Mouse (Mus musculus) midbrain, embryonic 12.5 days (tissue): ENCODE measurements at regions not wholly inside any gene's neighbourhood (a gene's known extent, or its start where the extent isn't known, plus 50 kb on each side); places are given as distances from the start of the nearest gene placed in this dataset.
A peak's percentile ranks its signal among the peaks of the same experiment; 100 is the strongest.
"Not testable (repeated sequence)": the region's sequence is repeated elsewhere in the genome, so short reads cannot be mapped to it uniquely, and the experiment has no call there.

ENCODE experiments used
- ATAC-seq: fragments of 200-750 bp; cut with Nextera tagmentation; 2 replicates; pipeline ENCODE4 v1.8.0; 2017; ENCODE audit warnings: low read depth, moderate TSS enrichment, moderate library complexity; ENCODE audit not compliant: low FRiP score
- H3K27ac ChIP-seq: fragments of 300-500 bp; sonication (generic); replicated peaks from 2 replicates; pipeline ENCODE4 v1.5.1; 2016; ENCODE audit warnings: mild to moderate bottlenecking
- H3K27me3 ChIP-seq: fragments of 300-500 bp; sonication (generic); 2 replicates; pipeline ENCODE4 v1.6.1; 2016; ENCODE audit warnings: mild to moderate bottlenecking
- H3K36me3 ChIP-seq: fragments of 300-500 bp; sonication (generic); 2 replicates; pipeline ENCODE4 v1.6.1; 2016
- H3K4me1 ChIP-seq: fragments of 300-500 bp; sonication (generic); 2 replicates; pipeline ENCODE4 v1.6.1; 2016
- H3K4me2 ChIP-seq: fragments of 300-500 bp; sonication (generic); replicated peaks from 2 replicates; pipeline ENCODE4 v1.6.1; 2016; ENCODE audit warnings: mild to moderate bottlenecking, moderate library complexity
- H3K4me3 ChIP-seq: fragments of 300-500 bp; sonication (generic); 2 replicates; pipeline ENCODE4 v1.5.1; 2016; ENCODE audit warnings: mild to moderate bottlenecking
- H3K9ac ChIP-seq: fragments of 300-500 bp; sonication (generic); replicated peaks from 2 replicates; pipeline ENCODE4 v1.6.1; 2016; ENCODE audit warnings: mild to moderate bottlenecking, moderate library complexity
- H3K9me3 ChIP-seq: fragments of 300-500 bp; sonication (generic); 2 replicates; pipeline ENCODE4 v1.6.1; 2016; ENCODE audit warnings: mild to moderate bottlenecking
- WGBS: fragments of 180-500 bp; shearing (Covaris S2); methylation state at CpG from one replicate; pipeline ENCODE4 v1.1.7; 2016; 5-methylcytosine and 5-hydroxymethylcytosine counted together

GRCm38 (mm10) chr2:48315306-48315705, 498.6 kb upstream of the Acvr2a start:
- no peaks in the 10 kb centered on the region for H3K36me3 ChIP-seq
- H3K27me3 ChIP-seq, result no peaks in the 10 kb centered on the region
- H3K9ac ChIP-seq, result no peak overlapping the region
- WGBS, result 93% methylated on average over 3 of the region's 3 CpGs
- no peak for ATAC-seq
- no peak overlapping the region for H3K4me3 ChIP-seq
- no peaks in the 10 kb centered on the region for H3K9me3 ChIP-seq
- H3K4me2 ChIP-seq, result no peak overlapping the region
- H3K27ac ChIP-seq, result no peak overlapping the region
- H3K4me1 ChIP-seq, result peaks cover 12% of the 10 kb centered on the region; the same call in 1 of the 2 replicates

- 83% methylated on average over 8 of the region's 8 CpGs for WGBS
- Histone ChIP-seq H3K4me3 (no peak overlapping the region), H3K9ac (no peak overlapping the region), H3K4me1 (peaks cover 12% of the 10 kb centered on the region; the same call in 1 of the 2 replicates), H3K9me3 (no peaks in the 10 kb centered on the region), H3K27me3 (no peaks in the 10 kb centered on the region), H3K36me3 (no peaks in the 10 kb centered on the region), H3K27ac (no peak overlapping the region), H3K4me2 (no peak overlapping the region)
- peak; percentile 57; the same call in 1 of the 2 replicates for ATAC-seq
Observed at GRCm38 (mm10) chr2:48316180-48316889, 497.6 kb upstream of the Acvr2a start.

GRCm38 (mm10) chr2:48317821-48318220, 496.1 kb upstream of the Acvr2a start:
- H3K4me3 ChIP-seq, result no peak overlapping the region
- WGBS, result 54% methylated on average over 7 of the region's 7 CpGs
- no peak overlapping the region for H3K27ac ChIP-seq
- no peaks in the 10 kb centered on the region for H3K27me3 ChIP-seq
- no peak overlapping the region for H3K4me2 ChIP-seq
- ATAC-seq, result no peak
- H3K9me3 ChIP-seq, result no peaks in the 10 kb centered on the region
- H3K4me1 ChIP-seq, result peaks cover 12% of the 10 kb centered on the region; the same call in 1 of the 2 replicates
- H3K9ac ChIP-seq, result no peak overlapping the region
- H3K36me3 ChIP-seq, result no peaks in the 10 kb centered on the region

- peaks cover 12% of the 10 kb centered on the region; the same call in 1 of the 2 replicates for H3K4me1 ChIP-seq
- ATAC-seq, result no peak
- no peaks in the 10 kb centered on the region for H3K27me3 ChIP-seq
- no peak overlapping the region for H3K27ac ChIP-seq
- H3K4me3 ChIP-seq, result no peak overlapping the region
- H3K36me3 ChIP-seq, result no peaks in the 10 kb centered on the region
- WGBS, result 46% methylated on average over 8 of the region's 8 CpGs
- H3K9ac ChIP-seq, result no peak overlapping the region
- no peaks in the 10 kb centered on the region for H3K9me3 ChIP-seq
- no peak overlapping the region for H3K4me2 ChIP-seq
Observed at GRCm38 (mm10) chr2:48318384-48319030, 495.4 kb upstream of the Acvr2a start.

- Histone ChIP-seq H3K4me3 (no peak overlapping the region), H3K4me1 (peaks cover 12% of the 10 kb centered on the region; the same call in 1 of the 2 replicates)
- WGBS, result 88% methylated on average over 4 of the region's 4 CpGs
Observed at GRCm38 (mm10) chr2:48321471-48321870, 492.4 kb upstream of the Acvr2a start.

DNA sequence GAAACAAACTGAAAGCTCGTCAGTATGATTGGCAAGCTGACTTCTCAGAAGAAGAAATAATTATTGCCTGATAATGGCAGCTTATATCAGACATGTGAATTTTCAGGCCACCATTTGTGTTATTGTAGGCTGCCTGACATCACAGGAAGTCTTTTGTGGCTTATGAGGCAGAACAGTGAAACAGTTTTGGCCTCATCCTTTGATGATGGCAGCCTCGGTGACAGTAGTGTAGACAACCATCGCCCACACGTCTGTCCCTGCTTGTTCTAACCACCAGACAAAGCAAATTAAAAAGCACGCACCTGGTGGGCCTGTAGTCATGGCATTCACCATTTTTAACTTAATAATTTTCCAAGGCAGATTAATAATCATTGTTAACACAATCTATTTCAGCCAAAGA, 491.6 kb upstream of the Acvr2a start:
- Histone ChIP-seq H3K4me2 (no peak overlapping the region), H3K27ac (no peak overlapping the region), H3K9me3 (no peaks in the 10 kb centered on the region), H3K9ac (no peak overlapping the region), H3K27me3 (no peaks in the 10 kb centered on the region), H3K4me1 (peaks cover 12% of the 10 kb centered on the region; the same call in 1 of the 2 replicates), H3K36me3 (no peaks in the 10 kb centered on the region), H3K4me3 (no peak overlapping the region)
- ATAC-seq, result no peak
- 78% methylated on average over 5 of the region's 5 CpGs for WGBS

More at GRCm38 (mm10) chr2:48321471-48321870, 492.4 kb upstream of the Acvr2a start:
- no peak overlapping the region for H3K9ac ChIP-seq
- H3K27ac ChIP-seq, result no peak overlapping the region
- no peaks in the 10 kb centered on the region for H3K9me3 ChIP-seq
- H3K4me2 ChIP-seq, result no peak overlapping the region
- no peaks in the 10 kb centered on the region for H3K36me3 ChIP-seq
- no peak for ATAC-seq
- no peaks in the 10 kb centered on the region for H3K27me3 ChIP-seq

GRCm38 (mm10) chr2:48328204-48328603, 485.7 kb upstream of the Acvr2a start:
- Histone ChIP-seq H3K9ac (no peak overlapping the region), H3K36me3 (no peaks in the 10 kb centered on the region), H3K4me2 (no peak overlapping the region), H3K4me1 (0 out of 2 replicates have a peak, but pooled peaks cover 4% of the 10 kb centered on the region), H3K4me3 (no peak overlapping the region), H3K9me3 (no peaks in the 10 kb centered on the region), H3K27ac (no peak overlapping the region), H3K27me3 (no peaks in the 10 kb centered on the region)
- ATAC-seq, result no peak

DNA sequence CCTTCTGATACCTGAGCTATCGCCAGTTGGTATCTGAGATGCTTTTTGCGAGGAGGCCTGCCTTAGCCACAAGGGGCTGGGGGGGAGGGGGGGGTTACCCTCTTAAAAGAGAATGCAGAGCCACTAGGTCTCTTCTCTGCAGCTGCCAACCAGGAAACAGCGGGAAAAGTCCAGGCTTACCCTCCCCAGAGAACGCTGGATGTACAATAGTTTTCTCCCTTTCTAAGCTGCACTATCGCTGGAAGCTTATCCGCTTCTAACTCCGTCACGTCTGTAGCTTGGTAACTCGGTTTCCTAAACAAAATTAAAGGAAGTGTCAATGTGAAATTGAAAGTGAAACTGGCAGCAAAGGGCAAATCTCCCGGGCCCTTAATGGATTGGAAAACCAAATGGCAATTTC, 481.1 kb upstream of the Acvr2a start:
- ATAC-seq, result no peak
- Histone ChIP-seq H3K27me3 (no peaks in the 10 kb centered on the region), H3K4me2 (no peak overlapping the region), H3K4me3 (no peak overlapping the region), H3K9me3 (no peaks in the 10 kb centered on the region), H3K36me3 (no peaks in the 10 kb centered on the region), H3K27ac (no peak overlapping the region), H3K4me1 (0 out of 2 replicates have a peak, but pooled peaks cover 4% of the 10 kb centered on the region), H3K9ac (no peak overlapping the region)
- 58% methylated on average over 10 of the region's 10 CpGs for WGBS

- Histone ChIP-seq H3K27me3 (no peaks in the 10 kb centered on the region), H3K27ac (no peak overlapping the region), H3K36me3 (no peaks in the 10 kb centered on the region), H3K4me1 (no peaks in the 10 kb centered on the region), H3K4me2 (no peak overlapping the region), H3K9me3 (no peaks in the 10 kb centered on the region), H3K9ac (no peak overlapping the region), H3K4me3 (no peak overlapping the region)
- ATAC-seq, result no peak
- WGBS, result 87% methylated on average over 4 of the region's 4 CpGs
Observed at GRCm38 (mm10) chr2:48348021-48348420, 465.9 kb upstream of the Acvr2a start.

DNA sequence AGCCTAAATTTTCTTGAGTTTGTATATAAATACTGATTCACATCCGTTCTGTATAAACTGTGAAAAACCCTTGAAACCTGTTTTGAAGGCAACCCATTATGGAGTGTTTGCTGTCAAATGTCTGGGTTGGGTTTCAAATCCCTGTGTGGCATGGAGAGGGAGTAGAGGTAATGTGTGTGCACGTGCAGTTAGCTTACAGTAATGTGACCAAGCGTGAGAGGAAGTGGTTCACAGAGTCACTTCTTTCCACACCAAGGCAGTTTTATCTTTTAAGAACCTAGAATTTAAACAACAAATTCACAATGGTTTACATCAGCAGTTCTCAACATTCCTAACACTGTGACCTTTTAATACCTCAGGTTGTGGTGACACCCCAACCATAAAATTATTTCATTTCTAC, 464.1 kb upstream of the Acvr2a start:
- no peaks in the 10 kb centered on the region for H3K9me3 ChIP-seq
- ATAC-seq, result no peak
- H3K9ac ChIP-seq, result no peak overlapping the region
- H3K27ac ChIP-seq, result no peak overlapping the region
- no peak overlapping the region for H3K4me3 ChIP-seq
- no peaks in the 10 kb centered on the region for H3K36me3 ChIP-seq
- no peaks in the 10 kb centered on the region for H3K4me1 ChIP-seq
- WGBS, result 86% methylated on average over 3 of the region's 3 CpGs
- H3K4me2 ChIP-seq, result no peak overlapping the region
- no peaks in the 10 kb centered on the region for H3K27me3 ChIP-seq

DNA sequence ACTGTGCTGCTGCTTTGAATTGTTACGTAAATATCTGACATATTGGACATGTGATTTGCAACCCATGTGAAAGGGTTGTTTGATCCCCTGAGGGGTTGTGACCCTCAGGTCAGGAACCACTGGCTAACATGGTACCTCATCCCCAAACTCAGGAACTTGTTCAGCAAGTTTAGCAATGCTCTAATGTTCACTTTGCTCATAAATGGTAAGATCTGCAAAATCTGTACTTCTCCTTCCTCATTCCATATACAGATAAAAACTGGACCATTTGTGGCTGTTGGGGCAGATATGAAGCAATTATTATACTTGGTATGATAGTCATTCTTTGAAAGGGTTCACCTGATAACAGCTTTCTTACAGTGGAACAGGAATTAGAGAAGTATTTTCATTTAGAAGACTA, 463.7 kb upstream of the Acvr2a start:
- Histone ChIP-seq H3K27ac (no peak overlapping the region), H3K4me1 (no peaks in the 10 kb centered on the region), H3K9ac (no peak overlapping the region), H3K4me3 (no peak overlapping the region), H3K36me3 (no peaks in the 10 kb centered on the region), H3K27me3 (no peaks in the 10 kb centered on the region), H3K4me2 (no peak overlapping the region), H3K9me3 (no peaks in the 10 kb centered on the region)
- no peak for ATAC-seq
- WGBS, result 89% methylated on average over 1 of the region's 1 CpGs

- not testable (repeated sequence) for H3K27ac ChIP-seq, ATAC-seq, H3K4me3 ChIP-seq, H3K4me2 ChIP-seq, H3K9me3 ChIP-seq, H3K4me1 ChIP-seq, H3K36me3 ChIP-seq, H3K27me3 ChIP-seq, H3K9ac ChIP-seq
- WGBS, result 81% methylated on average over 4 of the region's 4 CpGs
Observed at GRCm38 (mm10) chr2:48371572-48371971, 442.3 kb upstream of the Acvr2a start.
